Mouse (Mus musculus): ENCODE measurements around the gene Fgf3.
A peak's percentile ranks its signal among the peaks of the same experiment; 100 is the strongest.
"Not testable (repeated sequence)": the region's sequence is repeated elsewhere in the genome, so short reads cannot be mapped to it uniquely, and the experiment has no call there.

The Fgf3 gene

DNA sequence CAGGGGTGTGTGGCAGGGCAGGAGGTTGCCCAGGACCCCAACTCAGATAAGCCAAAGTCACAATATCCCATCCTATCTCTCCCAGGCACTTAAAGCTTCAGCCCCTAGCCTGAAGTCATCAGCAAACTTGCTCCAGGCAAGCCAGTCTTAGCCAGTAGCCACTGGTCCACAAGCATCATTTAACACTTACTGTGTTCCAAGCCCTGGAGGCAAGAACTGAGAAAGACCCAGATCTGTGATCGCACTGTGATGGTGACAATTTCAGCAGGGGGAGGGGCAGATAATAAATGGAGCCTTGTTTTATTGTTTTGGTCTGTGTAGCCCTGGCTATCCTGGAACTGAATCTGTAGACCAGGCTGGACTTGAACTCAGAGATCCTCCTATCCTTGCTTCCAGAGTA is 20.8 kb downstream of the Fgf3 start:
- DNase-seq (ENCODE audit: low spot score in 2 of 2) = no peak

DNA sequence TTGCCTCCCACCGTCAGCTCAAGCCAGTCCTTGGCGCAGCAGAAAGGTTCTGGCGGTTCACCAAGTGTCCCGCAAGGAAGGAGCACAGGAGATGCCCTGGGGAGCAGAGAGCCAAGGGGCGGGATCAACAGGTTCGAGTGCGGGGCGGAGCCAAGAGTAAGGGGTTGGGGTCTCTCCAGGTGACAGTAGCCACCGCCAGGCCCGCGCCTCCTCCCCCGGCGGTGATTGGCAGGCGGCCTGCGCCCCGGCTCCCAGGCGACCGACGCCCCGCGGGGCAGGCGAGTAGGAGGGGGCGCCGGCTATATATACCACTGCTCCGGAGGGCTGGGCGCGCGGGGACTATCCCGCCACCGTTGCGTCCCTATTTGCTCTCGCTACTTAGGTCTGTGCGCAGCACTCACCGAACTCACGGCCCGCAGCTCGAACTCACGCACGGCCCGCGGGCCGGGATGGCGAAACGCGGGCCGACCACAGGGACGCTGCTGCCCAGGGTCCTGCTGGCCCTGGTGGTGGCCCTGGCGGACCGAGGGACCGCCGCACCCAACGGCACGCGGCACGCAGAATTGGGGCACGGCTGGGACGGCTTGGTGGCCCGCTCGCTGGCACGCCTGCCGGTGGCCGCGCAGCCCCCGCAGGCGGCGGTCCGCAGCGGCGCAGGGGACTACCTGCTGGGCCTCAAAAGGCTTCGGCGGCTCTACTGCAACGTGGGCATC is 23.3 kb downstream of the Fgf3 start:
- DNase-seq (ENCODE audit: low spot score in 2 of 2) = no peak

DNA sequence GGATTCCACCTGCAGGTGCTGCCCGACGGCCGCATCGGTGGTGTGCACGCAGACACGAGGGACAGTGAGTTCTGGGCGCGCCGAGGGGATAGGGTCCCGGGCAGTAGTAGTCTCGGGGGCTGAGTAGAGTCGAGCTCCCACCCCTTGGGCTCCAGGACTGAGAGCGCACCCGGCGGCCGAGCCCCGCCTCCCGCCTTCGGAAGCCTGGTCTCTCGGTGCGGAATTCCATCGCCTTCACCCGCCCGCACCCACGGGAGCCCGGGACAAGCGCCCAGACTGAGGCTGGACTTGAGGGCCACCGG is 23.8 kb downstream of the Fgf3 start:
- no peak for DNase-seq (ENCODE audit: low spot score in 2 of 2)

DNA sequence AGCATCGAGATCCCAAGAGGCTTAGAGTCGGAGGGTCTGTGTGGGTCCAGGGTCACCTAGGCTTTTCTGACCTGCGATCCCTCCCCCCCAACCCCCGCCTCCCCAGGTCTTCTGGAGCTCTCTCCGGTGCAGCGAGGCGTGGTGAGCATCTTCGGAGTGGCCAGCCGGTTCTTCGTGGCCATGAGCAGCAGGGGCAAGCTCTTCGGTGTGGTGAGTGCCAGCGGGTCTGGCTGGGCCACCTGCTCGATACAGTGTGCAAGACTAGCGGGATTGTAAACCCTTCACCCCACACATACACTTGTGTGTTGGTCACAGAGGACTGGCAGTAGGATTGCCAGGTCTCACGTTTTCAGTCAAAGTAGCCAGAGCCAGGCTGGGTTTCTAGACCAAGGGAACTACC is 24.2 kb downstream of the Fgf3 start:
- no peak for DNase-seq (ENCODE audit: low spot score in 2 of 2)

DNA sequence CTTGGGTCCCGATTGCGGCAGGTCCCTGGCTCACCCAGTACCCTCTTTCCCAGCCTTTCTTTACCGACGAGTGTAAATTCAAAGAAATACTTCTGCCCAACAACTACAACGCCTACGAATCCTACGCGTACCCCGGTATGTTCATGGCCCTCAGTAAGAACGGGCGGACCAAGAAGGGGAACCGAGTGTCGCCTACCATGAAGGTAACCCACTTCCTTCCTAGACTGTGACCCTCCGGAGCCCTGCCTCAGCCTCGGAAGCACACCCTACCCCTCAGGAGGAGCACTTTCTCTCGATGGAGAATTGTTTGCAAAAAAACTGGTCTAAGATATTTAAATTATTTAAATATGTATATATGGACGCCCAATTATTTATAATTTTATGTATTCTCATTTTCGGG is 24.8 kb downstream of the Fgf3 start:
- DNase-seq (ENCODE audit: low spot score in 2 of 2) = no peak

DNA sequence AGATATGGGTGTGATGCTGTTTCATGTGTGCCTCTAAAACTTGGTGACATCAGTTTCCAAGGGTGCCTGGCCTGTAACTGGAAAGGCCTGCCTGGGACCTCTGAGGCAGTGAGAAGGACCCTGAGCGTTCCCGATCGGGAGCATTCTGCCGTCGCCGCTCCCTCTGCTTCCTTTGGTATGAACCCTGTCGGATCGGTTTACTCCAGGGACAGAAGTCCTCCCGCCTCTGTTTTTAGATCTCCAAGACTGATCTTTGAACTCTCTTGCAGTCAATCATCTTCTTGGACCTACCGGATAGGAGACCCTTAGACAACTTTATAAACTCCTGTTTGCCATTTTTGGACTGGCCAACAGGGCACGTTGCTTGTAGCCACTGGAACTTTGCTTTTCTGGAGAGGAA is 25.3 kb downstream of the Fgf3 start:
- DNase-seq (ENCODE audit: low spot score in 2 of 2) = no peak

DNA sequence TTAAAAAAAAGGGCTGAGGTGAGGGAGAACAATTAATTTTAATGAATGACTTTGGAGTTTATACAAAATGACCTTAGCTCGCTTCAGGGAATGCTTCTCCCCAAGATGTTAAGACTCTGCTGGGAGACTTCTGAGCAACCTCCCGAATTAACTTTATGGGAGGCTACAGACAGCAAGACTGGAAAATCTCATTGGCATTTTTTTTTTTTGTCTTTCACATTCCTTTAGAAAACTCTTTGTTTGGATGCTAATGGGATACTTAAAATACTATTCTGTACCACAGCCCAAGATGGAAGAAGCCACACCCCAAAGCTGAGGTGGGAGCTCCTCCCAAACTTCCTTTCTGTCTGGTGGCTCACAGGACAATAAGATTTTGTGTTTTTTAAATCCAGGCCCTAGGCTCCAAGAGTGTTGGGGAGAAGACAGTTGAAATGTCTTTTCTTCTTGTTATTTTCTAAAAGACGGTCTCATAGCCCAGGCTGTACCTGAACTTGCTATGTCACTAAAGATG is 26.3 kb downstream of the Fgf3 start:
- no peak for DNase-seq (ENCODE audit: low spot score in 2 of 2)

DNA sequence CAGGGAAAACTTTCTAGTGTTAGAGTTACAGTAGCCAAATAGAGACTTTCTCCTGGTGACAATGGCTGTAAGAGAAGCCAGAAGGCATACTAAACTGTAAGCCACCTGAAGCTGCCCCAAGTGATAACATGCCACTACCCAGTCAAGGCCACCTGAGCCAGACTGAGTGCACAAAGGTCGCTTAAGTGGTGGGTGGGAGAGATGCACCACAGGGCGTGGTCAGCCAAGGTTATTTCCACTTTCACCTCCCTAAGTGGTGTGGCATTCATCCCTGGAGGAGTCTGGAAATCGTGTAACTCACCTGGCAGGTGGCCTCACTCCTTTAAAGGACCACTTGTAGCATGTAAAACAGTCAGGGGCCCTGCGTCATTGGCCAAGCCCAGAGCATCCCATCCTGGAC is 29.3 kb downstream of the Fgf3 start:
- DNase-seq (ENCODE audit: low spot score in 2 of 2) = no peak

DNA sequence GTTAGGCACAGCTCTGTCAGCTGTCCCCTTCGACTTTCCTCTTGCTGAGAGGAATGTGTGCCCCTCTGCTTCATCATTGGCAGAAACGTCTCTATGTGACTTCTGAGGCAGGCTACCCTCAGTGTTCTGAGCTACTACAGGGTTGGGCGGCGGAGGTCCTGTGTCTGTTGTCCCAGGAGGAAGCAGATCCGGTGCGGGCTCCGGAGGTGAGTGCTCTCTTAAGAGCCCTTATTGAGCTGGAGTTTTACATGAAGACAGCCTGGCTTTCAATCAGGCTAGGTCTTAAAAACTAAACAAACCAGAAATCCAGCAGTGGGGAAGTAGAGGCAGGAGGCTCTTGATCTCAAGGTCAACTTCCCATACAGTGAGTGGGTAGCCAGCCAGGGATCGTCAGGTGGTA is 29.7 kb downstream of the Fgf3 start:
- no peak for DNase-seq (ENCODE audit: low spot score in 2 of 2)

DNA sequence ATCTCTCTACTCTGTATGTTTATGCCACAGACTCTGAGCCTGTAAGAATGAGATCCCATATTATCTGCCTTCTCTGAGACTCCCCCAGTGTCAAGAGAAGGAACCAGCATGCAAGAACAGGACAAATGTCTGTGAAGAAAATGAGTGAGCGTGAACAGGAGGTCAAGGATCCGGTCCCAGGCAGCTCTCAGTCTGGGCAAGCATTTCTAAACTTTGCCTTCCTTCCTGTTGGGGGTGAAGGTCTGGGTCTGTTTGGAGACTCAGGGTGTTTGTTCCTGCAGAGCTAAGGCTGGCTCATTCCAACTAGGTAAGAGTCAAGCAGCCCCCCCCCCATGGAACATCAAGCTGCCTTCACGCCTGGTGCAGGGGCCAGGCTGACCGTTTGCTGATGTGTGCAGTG is 34.5 kb downstream of the Fgf3 start:
- no peak for DNase-seq (ENCODE audit: low spot score in 2 of 2)

DNA sequence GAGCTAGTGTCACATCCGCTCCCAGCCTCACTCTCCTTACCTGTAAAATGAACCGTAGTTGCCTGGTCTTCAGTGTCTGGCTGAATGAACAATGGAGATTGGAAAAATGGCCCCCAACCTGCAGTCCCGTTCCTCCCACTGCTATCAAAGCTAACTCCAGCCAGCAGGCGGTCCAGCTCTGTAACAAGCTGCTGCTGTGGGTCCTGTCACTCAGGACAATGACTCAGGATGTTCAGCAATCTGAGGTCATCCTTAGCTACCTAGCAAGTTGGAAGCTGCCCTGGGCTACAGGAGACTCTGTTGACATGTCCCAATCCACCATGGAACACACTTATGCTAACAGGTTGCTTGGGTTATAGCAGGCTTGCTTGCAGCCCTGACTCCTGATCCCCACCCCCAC is 35.3 kb downstream of the Fgf3 start:
- DNase-seq (ENCODE audit: low spot score in 2 of 2) = no peak

DNA sequence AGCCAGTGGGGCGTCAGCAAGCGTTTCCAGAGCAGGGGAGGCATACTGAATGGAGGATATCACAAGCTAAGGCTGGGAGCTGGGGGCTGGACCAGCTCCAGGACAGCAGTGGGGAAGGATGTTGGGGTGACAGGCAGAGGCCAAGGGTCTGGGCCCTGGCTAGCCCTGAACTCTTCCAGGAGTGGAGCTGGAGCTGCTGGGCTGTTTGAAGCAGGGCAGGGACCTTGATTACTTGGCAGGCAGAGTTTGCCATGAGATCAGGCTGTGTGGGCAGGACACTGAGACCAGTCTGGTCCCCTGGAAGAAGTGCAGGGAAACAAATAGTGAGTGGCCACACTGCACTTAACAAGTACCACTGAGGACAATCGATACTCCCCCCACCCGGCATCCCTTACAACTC is 36.3 kb downstream of the Fgf3 start:
- DNase-seq (ENCODE audit: low spot score in 2 of 2) = no peak

DNA sequence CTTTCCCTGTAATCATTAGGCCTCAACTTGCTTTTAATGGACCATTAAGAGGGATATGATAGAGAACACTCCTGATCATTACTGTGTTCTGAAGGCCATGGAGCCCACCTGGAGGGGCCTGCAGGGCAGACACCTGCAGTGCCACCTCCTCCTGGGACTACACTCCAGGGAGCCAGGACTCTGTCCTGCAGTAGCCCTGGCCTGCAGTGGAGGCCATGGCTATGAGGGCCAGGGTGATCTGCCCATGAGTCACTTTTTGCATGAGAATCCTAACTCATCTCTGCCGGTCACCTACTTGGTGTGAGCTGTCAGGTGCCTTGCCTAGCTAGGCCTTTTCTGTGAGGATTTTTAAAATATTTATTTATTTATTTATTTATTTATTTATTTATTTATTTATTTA is 40.5 kb downstream of the Fgf3 start:
- DNase-seq (ENCODE audit: low spot score in 2 of 2) = no peak

DNA sequence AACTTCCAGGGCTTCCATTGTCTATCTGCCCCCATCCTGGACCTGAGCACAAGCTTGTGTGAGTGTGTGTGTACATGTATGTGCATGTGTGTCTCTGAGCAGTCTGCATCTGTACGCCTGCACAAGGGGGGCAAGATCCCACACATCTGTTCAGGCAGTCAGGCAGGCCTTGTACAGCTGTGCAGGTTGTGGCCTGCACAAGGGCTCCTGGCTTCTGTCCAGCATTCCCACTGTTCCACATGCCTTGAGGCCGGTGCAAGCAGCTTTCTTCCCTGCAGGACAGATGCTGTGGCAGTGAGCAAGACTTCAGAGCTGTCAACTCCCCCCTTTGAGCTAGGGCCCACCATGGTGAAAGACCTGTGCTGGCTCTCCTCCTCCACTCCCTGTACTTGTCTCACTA is 45.2 kb downstream of the Fgf3 start:
- no peak for DNase-seq (ENCODE audit: low spot score in 2 of 2)

DNA sequence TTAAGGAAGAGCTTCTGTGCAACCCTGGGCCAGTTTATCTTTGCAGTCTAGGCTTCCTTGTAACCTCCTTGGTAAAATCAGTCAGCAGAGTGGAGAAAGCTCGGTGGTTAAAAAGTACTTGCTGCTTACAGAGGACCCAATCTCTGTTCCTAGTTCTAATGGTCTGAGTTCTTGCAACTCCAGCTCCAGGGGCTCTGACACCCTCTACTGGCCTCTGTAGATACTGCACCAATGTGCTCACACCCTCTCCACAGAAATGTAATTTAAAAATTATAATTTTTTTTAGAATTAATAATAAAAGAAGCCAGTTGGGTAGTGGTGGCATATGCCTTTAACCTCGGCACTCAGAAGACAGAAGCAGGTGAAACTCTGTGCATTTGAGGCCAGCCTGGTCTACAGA is 49.8 kb downstream of the Fgf3 start:
- no peak for DNase-seq (ENCODE audit: low spot score in 2 of 2)

DNA sequence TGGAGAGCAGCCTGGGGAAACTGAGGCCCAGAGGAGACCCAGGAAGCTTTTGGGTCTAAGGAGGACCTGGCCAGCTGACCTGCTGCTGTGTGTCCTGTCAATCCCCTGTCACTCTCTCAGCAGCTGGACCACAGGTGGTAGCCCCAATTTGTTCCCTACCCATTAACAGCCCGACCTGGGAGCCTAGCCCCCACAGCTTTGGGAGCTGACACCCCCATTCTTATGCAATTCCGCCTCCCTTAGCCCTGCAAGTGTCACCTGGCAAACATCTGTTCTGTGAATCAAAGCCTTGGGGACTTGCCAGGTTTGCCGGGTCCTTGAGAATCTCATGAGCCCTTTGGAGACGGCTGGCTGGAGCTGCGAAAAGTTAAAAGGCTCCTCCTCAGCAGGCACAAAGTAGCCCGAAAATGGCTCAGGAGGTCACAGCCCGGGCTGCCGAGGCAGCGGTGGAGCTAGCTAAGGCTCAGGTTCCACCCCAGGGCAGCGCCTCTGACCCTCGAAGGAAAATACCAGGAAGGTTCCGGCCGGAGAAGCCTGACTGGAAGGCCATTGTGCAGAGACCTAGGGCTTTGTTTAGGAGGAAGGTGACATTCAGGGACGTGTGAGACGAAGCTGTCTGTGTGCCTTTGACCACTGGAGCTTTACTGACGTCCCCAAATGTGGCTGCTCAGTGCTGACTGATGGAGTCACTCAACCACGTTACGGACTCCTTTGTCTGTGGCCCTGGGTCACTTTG is 50.8 kb downstream of the Fgf3 start:
- peak in 1 of 2 experiments; percentile 53 for DNase-seq (ENCODE audit: low spot score in 2 of 2)

DNA sequence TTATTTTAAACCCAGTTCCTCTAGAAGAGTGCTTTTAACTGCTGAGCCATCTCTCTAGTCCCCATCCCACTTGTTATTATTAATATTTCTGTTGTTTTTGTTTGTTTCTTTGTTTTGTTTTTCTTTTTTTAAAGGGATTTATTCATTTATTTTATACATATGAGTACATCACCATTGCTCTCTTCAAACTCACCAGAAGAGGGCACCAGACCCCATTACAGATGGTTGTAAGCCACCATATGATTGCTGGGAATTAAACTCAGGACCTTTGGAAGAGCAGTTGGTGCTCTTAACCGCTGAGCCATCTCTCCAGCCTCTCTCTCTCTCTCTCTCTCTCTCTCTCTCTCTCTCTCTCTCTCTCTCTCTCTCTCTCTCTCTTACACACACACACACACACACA is 52.8 kb downstream of the Fgf3 start:
- DNase-seq (ENCODE audit: low spot score in 2 of 2) = not testable (repeated sequence)

DNA sequence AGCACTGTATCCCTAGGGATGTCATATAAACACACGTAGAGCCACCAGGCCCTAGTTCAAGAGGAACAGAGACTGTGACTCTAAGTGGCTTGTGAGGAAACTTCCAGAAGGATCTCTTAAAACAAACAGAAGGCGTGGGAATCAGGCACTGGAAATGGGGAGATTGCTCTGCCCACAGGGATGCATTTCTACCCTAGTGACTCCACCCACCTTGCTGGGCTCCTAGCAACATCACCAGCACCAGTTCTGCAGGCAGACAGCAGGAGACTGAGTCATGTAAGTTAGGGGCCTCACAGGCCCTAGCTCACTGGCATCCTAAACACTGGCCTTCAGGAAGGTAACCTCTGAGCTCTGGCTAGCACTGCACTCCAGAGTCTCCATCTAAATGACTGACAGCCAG is 54.0 kb downstream of the Fgf3 start:
- DNase-seq (ENCODE audit: low spot score in 2 of 2) = no peak

DNA sequence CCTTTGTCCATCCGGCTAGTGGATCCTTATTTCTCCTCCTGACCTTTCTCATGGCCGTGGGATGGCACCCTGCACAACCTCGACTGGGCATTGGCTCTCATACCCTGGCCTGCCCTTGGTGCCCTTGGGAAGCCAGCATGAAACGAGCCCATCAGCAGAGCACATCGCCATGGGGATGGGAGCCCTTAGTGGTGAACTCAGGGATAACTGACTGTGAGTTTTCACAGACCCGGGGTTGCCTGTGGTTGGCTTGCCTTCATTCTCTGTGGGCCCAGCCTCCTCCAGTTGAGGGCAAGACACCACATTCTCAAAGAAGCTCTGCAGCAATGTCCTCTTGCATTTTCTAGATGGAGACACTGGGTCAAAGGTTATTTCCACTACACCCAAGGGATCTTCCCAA is 54.4 kb downstream of the Fgf3 start:
- DNase-seq (ENCODE audit: low spot score in 2 of 2) = no peak

All from spleen, postnatal 4 days (tissue).